Mouse (Mus musculus): ENCODE results near the gene Rif1.
"Not testable (repeated sequence)": the region's sequence is repeated elsewhere in the genome, so short reads cannot be mapped to it uniquely, and the experiment has no call there.

Gene Rif1

GRCm38 (mm10) chr2:52072065-52072490 is 554 bp upstream of the Rif1 start:
- DNase-seq = peak; percentile 10

GRCm38 (mm10) chr2:52073141-52073904 is 691 bp downstream of the Rif1 start:
- peak; percentile 70 for DNase-seq

GRCm38 (mm10) chr2:52078666-52079065 is 6.0 kb downstream of the Rif1 start:
- DNase-seq = no peak

GRCm38 (mm10) chr2:52084013-52084412 is 11.4 kb downstream of the Rif1 start:
- no peak for DNase-seq

GRCm38 (mm10) chr2:52084571-52084970 is 11.9 kb downstream of the Rif1 start:
- no peak for DNase-seq

GRCm38 (mm10) chr2:52114086-52114485 is 41.5 kb downstream of the Rif1 start:
- DNase-seq = no peak

GRCm38 (mm10) chr2:52131370-52131769 is 58.7 kb downstream of the Rif1 start:
- DNase-seq = not testable (repeated sequence)

- no peak for DNase-seq
Measured at GRCm38 (mm10) chr2:52133351-52133750, 60.7 kb downstream of the Rif1 start.

- no peak for DNase-seq
Measured at GRCm38 (mm10) chr2:52153064-52153463, 80.4 kb downstream of the Rif1 start.

- no peak for DNase-seq
Measured at GRCm38 (mm10) chr2:52169243-52170005, 96.8 kb downstream of the Rif1 start.
